Mouse (Mus musculus) liver, embryonic 15.5 days (tissue): ENCODE measurements around the gene Rbfox3. TPM values are rescaled to one million over a fixed set of nuclear protein-coding genes. Genes with fewer than 3 reads are reported as not detected.

ENCODE experiments used
- ATAC-seq: fragments of 200-750 bp; cut with Nextera tagmentation; 2 replicates; pipeline ENCODE4 v1.8.0; 2017; ENCODE audit warnings: moderate number of reproducible peaks, mild to moderate bottlenecking, moderate library complexity; ENCODE audit not compliant: insufficient read depth
- H3K27ac ChIP-seq: fragments of 300-500 bp; sonication (generic); replicated peaks from 2 replicates; pipeline ENCODE4 v1.5.1; 2015; ENCODE audit warnings: mild to moderate bottlenecking, inconsistent platforms
- H3K27me3 ChIP-seq: fragments of 300-500 bp; sonication (generic); 2 replicates; pipeline ENCODE4 v1.6.1; 2015; ENCODE audit warnings: mild to moderate bottlenecking, inconsistent platforms
- H3K36me3 ChIP-seq: fragments of 300-500 bp; sonication (generic); replicated peaks from 2 replicates; pipeline ENCODE4 v1.6.1; 2015; ENCODE audit warnings: moderate library complexity, mild to moderate bottlenecking, inconsistent platforms
- H3K4me1 ChIP-seq: fragments of 300-500 bp; sonication (generic); replicated peaks from 2 replicates; pipeline ENCODE4 v1.6.1; 2015; ENCODE audit warnings: inconsistent platforms
- H3K4me2 ChIP-seq: fragments of 300-500 bp; sonication (generic); 2 replicates; pipeline ENCODE4 v1.6.1; 2015; ENCODE audit warnings: moderate library complexity, mild to moderate bottlenecking, inconsistent platforms
- H3K4me3 ChIP-seq: fragments of 300-500 bp; sonication (generic); replicated peaks from 2 replicates; pipeline ENCODE4 v1.5.1; 2015; ENCODE audit warnings: mild to moderate bottlenecking, inconsistent platforms
- H3K9ac ChIP-seq: fragments of 300-500 bp; sonication (generic); 2 replicates; pipeline ENCODE4 v1.6.1; 2015; ENCODE audit warnings: moderate library complexity, mild to moderate bottlenecking, inconsistent platforms
- H3K9me3 ChIP-seq: fragments of 300-500 bp; sonication (generic); replicated peaks from 2 replicates; pipeline ENCODE4 v1.6.1; 2016; ENCODE audit warnings: inconsistent platforms
- WGBS: fragments of 180-500 bp; shearing (Covaris S2); methylation state at CpG from one replicate; pipeline ENCODE4 v1.1.7; 2015; ENCODE audit warnings: mixed read lengths; ENCODE audit not compliant: insufficient replicate concordance; 5-methylcytosine and 5-hydroxymethylcytosine counted together
- polyA plus RNA-seq: library from polyadenylated mRNA; unstranded; fragments of >200 nt; fragmentation: Nextera tagmentation; extraction: Ambion mirVana; gene quantifications from 2 replicates; pipeline ENCODE4 v1.2.1, GENCODE M21; 2015

Gene Rbfox3
- polyA plus RNA-seq, 1 experiment from 2014 or later, result 0.13 TPM

GRCm38 (mm10) chr11:118878605-118879245 lies 32.7 kb downstream of the Rbfox3 start:
- 72% methylated on average over 13 of the region's 13 CpGs for WGBS
- H3K9ac ChIP-seq, result no peak overlapping the region
- H3K4me3 ChIP-seq, result no peak overlapping the region
- no peak for ATAC-seq
- H3K9me3 ChIP-seq, result no peaks in the 10 kb centered on the region
- H3K36me3 ChIP-seq, result no peaks in the 10 kb centered on the region
- no peak overlapping the region for H3K27ac ChIP-seq
- H3K4me1 ChIP-seq, result no peaks in the 10 kb centered on the region
- no peak overlapping the region for H3K4me2 ChIP-seq
- no peaks in the 10 kb centered on the region for H3K27me3 ChIP-seq

GRCm38 (mm10) chr11:118875243-118875897 lies 36.0 kb downstream of the Rbfox3 start:
- H3K4me2 ChIP-seq, result no peak overlapping the region
- no peaks in the 10 kb centered on the region for H3K9me3 ChIP-seq
- no peaks in the 10 kb centered on the region for H3K36me3 ChIP-seq
- no peak overlapping the region for H3K4me3 ChIP-seq
- no peaks in the 10 kb centered on the region for H3K4me1 ChIP-seq
- ATAC-seq, result no peak
- no peaks in the 10 kb centered on the region for H3K27me3 ChIP-seq
- H3K9ac ChIP-seq, result no peak overlapping the region
- no peak overlapping the region for H3K27ac ChIP-seq
- WGBS, result 63% methylated on average over 5 of the region's 5 CpGs

- WGBS, result 36% methylated on average over 7 of the region's 7 CpGs
- Histone ChIP-seq H3K9ac (no peak overlapping the region), H3K4me1 (no peaks in the 10 kb centered on the region), H3K36me3 (no peaks in the 10 kb centered on the region), H3K4me3 (no peak overlapping the region), H3K4me2 (no peak overlapping the region), H3K27me3 (no peaks in the 10 kb centered on the region), H3K27ac (no peak overlapping the region), H3K9me3 (no peaks in the 10 kb centered on the region)
- ATAC-seq, result no peak
Observed at GRCm38 (mm10) chr11:118874487-118875095, 36.8 kb downstream of the Rbfox3 start.

- Histone ChIP-seq H3K4me2 (no peak overlapping the region), H3K36me3 (no peaks in the 10 kb centered on the region), H3K4me1 (no peaks in the 10 kb centered on the region), H3K4me3 (no peak overlapping the region), H3K9me3 (no peaks in the 10 kb centered on the region), H3K27ac (no peak overlapping the region), H3K27me3 (no peaks in the 10 kb centered on the region), H3K9ac (no peak overlapping the region)
- ATAC-seq, result no peak
- 66% methylated on average over 11 of the region's 11 CpGs for WGBS
Observed at GRCm38 (mm10) chr11:118874022-118874421, 37.4 kb downstream of the Rbfox3 start.

GRCm38 (mm10) chr11:118871527-118871926 lies 39.9 kb downstream of the Rbfox3 start:
- Histone ChIP-seq H3K9ac (no peak overlapping the region), H3K9me3 (no peaks in the 10 kb centered on the region), H3K36me3 (no peaks in the 10 kb centered on the region), H3K27ac (no peak overlapping the region), H3K4me2 (no peak overlapping the region), H3K4me3 (no peak overlapping the region), H3K27me3 (no peaks in the 10 kb centered on the region), H3K4me1 (no peaks in the 10 kb centered on the region)
- 64% methylated on average over 10 of the region's 10 CpGs for WGBS
- no peak for ATAC-seq

GRCm38 (mm10) chr11:118863360-118863759 lies 48.0 kb downstream of the Rbfox3 start:
- H3K27ac ChIP-seq, result no peak overlapping the region
- no peaks in the 10 kb centered on the region for H3K4me1 ChIP-seq
- 46% methylated on average over 3 of the region's 3 CpGs for WGBS
- no peak for ATAC-seq
- H3K9ac ChIP-seq, result no peak overlapping the region
- H3K27me3 ChIP-seq, result no peaks in the 10 kb centered on the region
- no peak overlapping the region for H3K4me2 ChIP-seq
- H3K36me3 ChIP-seq, result no peaks in the 10 kb centered on the region
- no peaks in the 10 kb centered on the region for H3K9me3 ChIP-seq
- H3K4me3 ChIP-seq, result no peak overlapping the region

- 66% methylated on average over 15 of the region's 15 CpGs for WGBS
- no peak overlapping the region for H3K27ac ChIP-seq
- no peak for ATAC-seq
- no peak overlapping the region for H3K4me2 ChIP-seq
- H3K4me1 ChIP-seq, result no peaks in the 10 kb centered on the region
- no peaks in the 10 kb centered on the region for H3K36me3 ChIP-seq
- H3K9ac ChIP-seq, result no peak overlapping the region
- no peak overlapping the region for H3K4me3 ChIP-seq
- no peaks in the 10 kb centered on the region for H3K27me3 ChIP-seq
- H3K9me3 ChIP-seq, result no peaks in the 10 kb centered on the region
Observed at GRCm38 (mm10) chr11:118861801-118862431, 49.5 kb downstream of the Rbfox3 start.

GRCm38 (mm10) chr11:118861246-118861645 lies 50.2 kb downstream of the Rbfox3 start:
- H3K27ac ChIP-seq, result no peak overlapping the region
- no peak overlapping the region for H3K4me3 ChIP-seq
- H3K36me3 ChIP-seq, result no peaks in the 10 kb centered on the region
- ATAC-seq, result no peak
- H3K27me3 ChIP-seq, result no peaks in the 10 kb centered on the region
- WGBS, result 62% methylated on average over 6 of the region's 6 CpGs
- no peaks in the 10 kb centered on the region for H3K9me3 ChIP-seq
- no peaks in the 10 kb centered on the region for H3K4me1 ChIP-seq
- H3K4me2 ChIP-seq, result no peak overlapping the region
- H3K9ac ChIP-seq, result no peak overlapping the region

- 68% methylated on average over 8 of the region's 8 CpGs for WGBS
- Histone ChIP-seq H3K27me3 (no peaks in the 10 kb centered on the region), H3K9ac (no peak overlapping the region), H3K27ac (no peak overlapping the region), H3K4me2 (no peak overlapping the region), H3K9me3 (no peaks in the 10 kb centered on the region), H3K4me1 (no peaks in the 10 kb centered on the region), H3K36me3 (no peaks in the 10 kb centered on the region), H3K4me3 (no peak overlapping the region)
- no peak for ATAC-seq
Observed at GRCm38 (mm10) chr11:118860812-118861211, 50.6 kb downstream of the Rbfox3 start.

- H3K27ac ChIP-seq, result no peak overlapping the region
- no peaks in the 10 kb centered on the region for H3K27me3 ChIP-seq
- H3K9me3 ChIP-seq, result no peaks in the 10 kb centered on the region
- no peak for ATAC-seq
- no peaks in the 10 kb centered on the region for H3K36me3 ChIP-seq
- no peak overlapping the region for H3K4me3 ChIP-seq
- 56% methylated on average over 5 of the region's 5 CpGs for WGBS
- no peaks in the 10 kb centered on the region for H3K4me1 ChIP-seq
- no peak overlapping the region for H3K9ac ChIP-seq
- H3K4me2 ChIP-seq, result no peak overlapping the region
Observed at GRCm38 (mm10) chr11:118859839-118860238, 51.6 kb downstream of the Rbfox3 start.

- no peaks in the 10 kb centered on the region for H3K36me3 ChIP-seq
- 64% methylated on average over 11 of the region's 11 CpGs for WGBS
Observed at GRCm38 (mm10) chr11:118858305-118858704, 53.1 kb downstream of the Rbfox3 start.

More at GRCm38 (mm10) chr11:118858305-118858704, 53.1 kb downstream of the Rbfox3 start:
- H3K9me3 ChIP-seq, result no peaks in the 10 kb centered on the region
- no peaks in the 10 kb centered on the region for H3K4me1 ChIP-seq
- H3K4me2 ChIP-seq, result no peak overlapping the region
- no peak overlapping the region for H3K27ac ChIP-seq
- no peak overlapping the region for H3K9ac ChIP-seq
- no peaks in the 10 kb centered on the region for H3K27me3 ChIP-seq
- H3K4me3 ChIP-seq, result no peak overlapping the region
- no peak for ATAC-seq
